Mouse (Mus musculus) gastrocnemius, postnatal 14 days (tissue): ENCODE data around the gene 2010111I01Rik. TPM values are rescaled to one million over a fixed set of nuclear protein-coding genes. Genes with fewer than 3 reads are reported as not detected.

ENCODE experiments used
- DNase-seq: peaks from one replicate; pipeline ENCODE4 v3.0.0; 2021; ENCODE audit warnings: mixed read lengths
- intact Hi-C: fragments of 180-260 bp; cut with DNase I; formaldehyde crosslinking; loops from one replicate; pipeline ENCODE4 v1.15.1; 2025; ENCODE audit warnings: low total_unique reads
- total RNA-seq, 2 experiments: library from RNA; stranded (reverse); gene quantifications; 2 replicates each; pipeline ENCODE4 v1.2.3; 2021

2010111I01Rik gene
- total RNA-seq, 2 experiments from 2014 or later, result 54.1 to 54.3 TPM

DNA sequence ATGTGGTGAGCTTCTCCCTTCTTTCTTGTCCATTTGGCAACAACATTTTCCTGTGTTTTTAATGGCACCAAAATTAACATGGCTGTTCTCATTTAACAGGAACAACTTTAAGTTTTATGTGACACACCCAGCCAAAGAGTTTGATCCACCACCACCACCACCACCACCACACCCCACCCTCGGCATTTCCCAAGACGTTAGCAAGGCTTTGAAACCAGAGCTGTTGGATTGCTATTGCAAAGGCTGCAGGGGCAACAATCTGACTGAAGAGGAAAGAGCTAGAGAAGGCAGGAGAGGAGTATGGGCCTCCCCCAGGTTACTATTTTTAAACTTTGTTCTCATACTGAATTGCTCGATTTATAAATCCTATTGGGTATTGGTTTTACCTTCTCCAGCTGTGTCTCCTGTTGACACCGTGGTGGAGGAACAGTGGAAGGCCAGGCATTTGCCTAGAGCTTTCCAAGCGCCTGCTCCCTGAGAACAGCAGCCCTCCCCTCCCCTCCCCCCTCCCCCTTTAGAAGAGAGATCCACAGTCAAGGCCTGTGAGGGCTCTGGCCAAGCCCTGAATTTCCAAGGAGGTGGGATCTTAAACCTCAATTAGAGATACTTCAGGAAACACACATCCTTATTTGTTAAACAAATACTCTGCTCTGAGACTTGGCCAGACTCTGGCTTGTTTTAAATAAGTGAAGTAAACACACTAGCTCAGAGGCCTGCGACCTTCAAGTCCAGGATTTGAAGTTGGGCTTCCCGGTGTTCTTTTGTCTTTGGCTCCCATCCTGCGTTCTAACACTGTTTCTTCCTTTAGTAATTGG is 129.8 kb downstream of the 2010111I01Rik start:
- intact Hi-C loops, result no loop called here
- DNase-seq, result no peak

DNA sequence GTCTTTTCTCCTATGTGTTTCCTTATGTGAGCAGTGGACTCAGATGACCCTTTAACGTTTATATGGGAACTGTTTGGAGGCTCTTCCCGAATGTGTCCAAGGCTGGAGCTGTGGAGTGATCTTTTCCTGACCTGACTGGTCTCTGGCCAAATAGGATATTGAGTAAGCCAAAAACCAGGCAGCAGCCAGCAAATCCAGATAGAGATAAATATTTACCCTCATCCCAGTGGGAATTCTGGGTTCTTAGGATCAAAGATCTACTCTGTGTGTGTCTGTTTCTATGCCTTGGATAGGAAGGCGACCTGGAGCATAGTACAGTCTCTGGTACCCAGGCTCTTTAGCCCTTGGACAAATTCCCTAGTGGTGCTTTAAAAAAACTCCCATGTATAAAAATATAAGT is 132.1 kb downstream of the 2010111I01Rik start:
- DNase-seq, result no peak
- intact Hi-C loops, result no loop called here

DNA sequence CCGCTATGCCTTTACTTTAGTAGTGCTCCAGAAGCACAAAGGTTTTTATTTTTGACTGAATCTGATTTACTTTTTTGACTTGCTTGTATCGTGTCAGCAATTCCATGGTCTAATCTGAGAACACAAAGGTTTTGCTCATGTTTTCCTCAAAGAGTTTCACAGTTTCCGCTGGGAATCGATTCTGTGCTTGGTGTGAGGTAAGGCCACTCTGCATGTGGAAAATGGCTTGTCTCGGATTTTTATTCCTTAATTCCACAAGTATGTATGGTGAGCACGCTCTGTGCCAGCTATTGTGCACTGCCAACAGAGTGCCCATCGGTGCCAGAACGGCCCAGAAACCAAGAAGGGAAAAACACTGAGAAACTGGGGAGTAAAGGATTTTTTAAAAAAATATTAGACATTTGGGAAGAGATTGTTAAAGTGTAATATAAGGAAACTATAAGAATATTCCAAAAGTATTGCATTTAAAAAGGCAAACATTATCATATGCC is 132.8 kb downstream of the 2010111I01Rik start:
- no peak for DNase-seq
- intact Hi-C loops, result no loop called here

DNA sequence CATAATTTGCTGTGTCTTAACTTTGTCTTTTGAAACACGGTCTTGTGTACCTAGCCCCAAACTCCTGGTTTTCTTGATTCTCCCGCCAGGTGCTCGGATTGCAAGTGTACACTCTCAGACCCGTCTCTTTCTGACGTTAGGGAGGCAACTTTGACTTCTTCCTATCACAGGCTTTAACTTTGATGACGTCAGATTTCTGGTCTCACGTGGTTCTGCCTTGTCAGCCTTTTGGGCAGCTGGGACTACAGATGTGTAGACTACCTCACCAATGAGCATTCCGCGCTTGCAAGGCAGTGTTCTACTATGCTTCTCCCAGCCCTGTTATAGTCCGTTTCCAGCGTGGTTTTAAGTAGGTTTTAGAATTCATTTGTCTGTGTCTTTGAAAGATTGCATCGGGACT is 137.1 kb downstream of the 2010111I01Rik start:
- intact Hi-C loops, result no loop called here

DNA sequence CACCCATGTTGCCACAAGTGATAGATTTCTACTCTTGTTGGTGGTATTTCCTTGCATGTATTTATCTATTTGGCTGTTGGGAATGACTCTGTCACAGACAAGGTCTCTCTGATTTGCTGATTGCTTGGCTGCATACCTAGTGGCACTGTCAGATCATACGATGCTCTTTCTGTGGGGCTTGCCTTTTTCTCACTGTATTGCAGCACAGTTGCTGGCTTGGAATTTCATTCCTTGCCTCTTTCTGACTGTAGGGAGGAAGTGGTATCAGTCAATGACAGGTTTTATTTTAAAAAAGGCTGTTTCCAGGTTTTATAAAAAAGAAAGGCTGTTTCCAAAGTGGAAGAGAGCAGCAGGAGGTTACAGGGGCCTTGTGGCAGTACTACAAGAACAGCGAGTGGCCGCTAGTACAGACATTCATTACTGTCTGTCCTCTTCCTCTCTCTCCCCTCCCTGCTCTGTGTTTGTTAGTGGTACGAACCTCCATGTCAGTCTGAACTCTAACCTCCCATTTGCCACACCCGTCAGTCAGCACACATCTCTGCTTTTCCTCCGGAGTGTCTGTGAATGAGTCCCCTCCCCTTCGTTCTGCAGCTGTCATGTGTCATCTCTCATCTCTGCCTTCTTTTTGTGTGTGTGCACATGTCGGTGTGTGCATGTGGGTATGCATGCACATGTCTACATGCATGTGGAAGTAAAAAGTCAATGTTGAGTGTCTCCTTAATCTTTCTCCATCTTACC is 138.3 kb downstream of the 2010111I01Rik start:
- intact Hi-C loops, result no loop called here

More for the DNA sequence above, 137.1 kb downstream of the 2010111I01Rik start:
- DNase-seq, result no peak

DNA sequence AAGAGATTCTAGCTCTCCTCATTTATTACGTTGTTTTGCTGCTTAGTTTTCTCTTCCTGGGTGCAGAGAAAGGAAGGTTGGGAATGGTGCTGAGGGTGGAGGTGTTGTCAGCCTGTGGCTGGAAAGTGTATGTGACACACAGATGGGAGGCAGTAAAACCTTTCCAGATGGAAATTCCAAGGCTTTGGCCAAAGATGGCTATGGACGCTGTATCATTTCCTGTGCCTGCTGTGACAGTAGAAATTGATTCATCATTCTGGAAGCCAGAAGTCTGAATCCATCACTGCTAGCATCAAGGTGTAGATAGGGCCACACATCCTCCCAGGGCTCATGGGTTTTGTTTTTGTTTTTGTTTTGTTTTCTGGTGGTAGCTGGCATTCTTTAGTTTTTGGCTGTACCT is 141.9 kb downstream of the 2010111I01Rik start:
- intact Hi-C loops, result no loop called here
- DNase-seq, result no peak

More for the DNA sequence above, 138.3 kb downstream of the 2010111I01Rik start:
- DNase-seq, result no peak

DNA sequence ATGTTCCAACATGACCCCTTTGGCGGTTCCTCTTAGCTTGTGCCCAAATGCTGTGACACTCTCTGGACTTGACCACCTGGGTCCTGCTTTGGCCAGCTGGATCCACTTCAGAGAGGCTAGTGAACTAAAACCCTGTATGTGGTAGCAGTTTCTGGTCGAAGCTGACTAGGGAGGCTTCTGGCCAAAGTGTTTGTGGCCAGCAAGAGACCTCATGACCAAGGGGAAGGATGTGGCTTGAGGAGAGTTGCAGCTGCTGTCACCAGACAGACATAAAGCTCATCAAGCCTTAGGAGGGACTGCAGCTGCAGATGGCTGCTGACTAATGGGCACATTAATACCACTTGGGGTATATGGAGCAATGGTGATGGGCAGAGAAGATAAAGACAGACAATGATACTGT is 143.9 kb downstream of the 2010111I01Rik start:
- intact Hi-C loops, result no loop called here

DNA sequence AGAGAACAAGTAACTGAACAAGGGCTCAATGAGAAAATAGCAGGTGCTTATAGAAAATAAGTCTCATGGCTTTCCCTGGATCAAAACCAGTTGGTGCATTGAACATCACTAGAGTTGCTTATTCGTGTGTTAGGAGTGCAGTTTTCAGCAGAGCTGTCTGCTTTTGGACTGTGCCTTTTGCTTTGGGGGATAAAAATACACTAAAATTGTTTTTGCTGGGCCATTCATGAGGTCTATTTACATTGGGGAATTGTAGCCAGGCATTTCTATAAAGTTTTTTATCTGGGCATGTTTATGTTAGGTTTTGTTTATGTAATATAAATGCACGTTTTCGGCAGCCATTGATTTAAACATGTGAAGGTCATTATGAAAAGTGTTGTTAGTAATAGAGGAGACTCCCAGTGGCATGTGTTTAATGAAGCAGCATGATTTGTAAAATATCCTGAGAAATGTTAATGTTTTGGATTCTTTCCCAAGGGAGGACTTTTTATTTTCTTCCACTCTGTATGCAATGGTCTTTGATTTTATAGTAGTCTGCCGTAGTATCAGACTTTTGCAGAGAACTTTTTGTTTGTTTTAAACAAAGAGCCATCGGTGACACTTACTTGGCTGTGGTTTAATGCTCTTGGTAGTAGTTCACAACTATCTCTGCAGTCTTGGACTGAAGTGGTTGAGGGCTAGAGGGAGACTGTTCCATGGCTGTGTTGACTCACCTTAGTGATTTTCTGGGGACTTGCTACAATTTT is 146.8 kb downstream of the 2010111I01Rik start:
- no peak for DNase-seq

More for the DNA sequence above, 143.9 kb downstream of the 2010111I01Rik start:
- DNase-seq, result peak; percentile 71

DNA sequence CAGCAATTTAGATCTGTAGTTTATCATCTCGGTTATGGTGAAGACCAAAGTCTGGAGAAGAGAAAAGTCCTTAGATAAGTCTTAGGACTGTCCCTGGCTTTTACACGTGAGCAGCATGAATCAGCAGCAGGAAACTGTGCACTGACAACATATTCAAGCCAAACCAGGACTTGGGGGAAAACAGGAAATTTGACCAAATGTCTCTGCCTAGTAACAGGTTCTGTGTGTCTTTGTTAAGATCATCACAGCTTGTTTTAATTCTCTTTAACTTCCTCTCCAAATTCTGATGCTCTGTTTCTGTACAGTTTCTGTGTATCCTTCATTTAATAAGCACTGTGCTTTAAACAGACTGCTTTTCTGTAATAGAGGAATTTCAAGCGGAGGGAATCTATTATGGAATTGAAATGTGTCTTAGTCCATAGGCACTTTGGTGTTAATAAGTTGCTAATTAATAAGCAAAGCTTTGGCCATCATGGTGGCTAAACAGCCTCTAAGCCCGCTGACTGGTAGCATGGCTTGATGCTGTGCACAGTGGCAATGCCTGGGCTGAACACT is 147.4 kb downstream of the 2010111I01Rik start:
- intact Hi-C loops, result no loop called here
- no peak for DNase-seq

More for the DNA sequence above, 146.8 kb downstream of the 2010111I01Rik start:
- intact Hi-C loops, result no loop called here

DNA sequence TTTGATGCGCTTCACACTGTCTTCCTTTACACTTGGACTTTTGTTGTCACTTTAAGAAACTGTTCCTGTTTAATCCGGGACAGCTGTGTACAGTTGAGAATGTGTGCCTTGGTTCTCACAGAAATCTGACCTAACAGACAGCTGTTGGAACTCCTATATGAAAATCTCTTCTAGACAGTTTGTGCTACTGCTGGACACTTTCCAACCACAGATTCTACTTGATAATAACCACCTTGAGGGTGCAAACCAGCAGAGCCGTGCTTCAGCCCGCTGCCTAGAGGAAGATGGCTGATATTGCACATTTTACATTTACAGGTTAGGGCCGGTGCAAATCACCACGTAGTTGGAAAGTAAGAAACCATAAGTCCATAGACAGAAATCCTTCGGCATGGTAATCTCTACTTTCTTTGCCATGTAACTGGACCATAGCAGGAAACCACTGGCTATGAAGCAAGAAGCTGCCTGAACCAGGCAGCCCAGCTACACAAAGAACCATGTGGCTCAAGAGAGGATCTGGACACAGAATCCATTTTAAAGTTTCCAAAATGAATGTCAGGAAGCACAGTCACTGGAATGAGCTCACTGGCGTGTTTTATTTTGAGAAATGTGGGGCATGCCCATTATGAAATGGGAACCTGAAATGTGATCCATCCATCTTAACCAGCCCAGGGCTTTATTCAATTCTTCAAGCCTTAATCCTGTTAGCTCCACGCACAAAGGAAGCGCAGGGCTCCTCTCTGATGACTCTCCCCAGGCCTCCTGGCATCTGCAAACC is 148.1 kb downstream of the 2010111I01Rik start:
- no peak for DNase-seq
- intact Hi-C loops, result no loop called here

DNA sequence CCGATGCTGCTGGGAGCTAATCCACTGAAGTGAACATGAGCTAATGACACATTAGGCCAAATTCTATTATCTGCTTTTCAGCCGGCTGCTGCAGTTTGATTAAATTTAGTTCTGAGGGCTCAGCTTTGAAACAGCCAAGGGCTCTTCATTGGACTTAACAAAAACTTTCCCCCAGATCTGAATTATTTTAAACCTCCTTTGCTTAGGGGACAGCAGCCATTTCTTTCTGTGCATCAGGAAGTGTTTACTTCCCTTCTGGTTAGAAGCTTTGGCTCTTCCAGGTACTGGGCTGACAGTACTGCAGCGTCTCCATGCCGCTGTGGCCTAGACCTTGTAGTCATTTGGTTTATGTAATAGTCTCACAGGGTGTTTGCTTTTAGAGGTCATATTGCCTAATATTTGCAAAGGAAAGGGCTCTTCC is 149.2 kb downstream of the 2010111I01Rik start:
- no peak for DNase-seq
- intact Hi-C loops, result no loop called here

DNA sequence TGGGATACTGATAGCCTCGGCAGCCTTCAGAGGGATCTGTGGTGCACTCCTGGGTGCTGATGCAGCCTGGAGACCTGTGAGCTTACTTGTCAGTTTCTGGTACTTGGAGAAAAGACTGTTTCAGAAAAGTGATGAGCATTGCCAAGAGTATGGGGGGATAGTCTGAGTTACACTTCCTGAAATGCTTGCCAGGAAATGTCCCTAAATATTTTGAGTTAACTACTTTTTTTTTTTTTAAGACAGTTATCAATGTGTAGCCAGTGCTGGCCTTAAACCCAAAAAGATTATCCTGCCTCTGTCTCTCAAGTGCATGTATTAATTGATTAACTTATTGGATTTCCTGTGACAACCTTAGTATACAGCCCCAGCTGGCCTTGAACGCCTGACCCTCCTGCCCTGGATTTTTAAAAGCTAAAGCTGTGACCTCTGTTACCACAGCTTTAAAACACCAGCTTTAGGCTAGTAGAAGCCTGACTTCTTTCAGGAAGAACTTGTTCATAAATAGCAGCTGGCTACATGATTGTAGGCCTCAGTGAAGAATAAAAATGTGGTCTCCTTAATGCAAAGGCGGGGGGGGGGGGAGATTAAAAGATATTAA is 150.6 kb downstream of the 2010111I01Rik start:
- no peak for DNase-seq
- intact Hi-C loops, result no loop called here

DNA sequence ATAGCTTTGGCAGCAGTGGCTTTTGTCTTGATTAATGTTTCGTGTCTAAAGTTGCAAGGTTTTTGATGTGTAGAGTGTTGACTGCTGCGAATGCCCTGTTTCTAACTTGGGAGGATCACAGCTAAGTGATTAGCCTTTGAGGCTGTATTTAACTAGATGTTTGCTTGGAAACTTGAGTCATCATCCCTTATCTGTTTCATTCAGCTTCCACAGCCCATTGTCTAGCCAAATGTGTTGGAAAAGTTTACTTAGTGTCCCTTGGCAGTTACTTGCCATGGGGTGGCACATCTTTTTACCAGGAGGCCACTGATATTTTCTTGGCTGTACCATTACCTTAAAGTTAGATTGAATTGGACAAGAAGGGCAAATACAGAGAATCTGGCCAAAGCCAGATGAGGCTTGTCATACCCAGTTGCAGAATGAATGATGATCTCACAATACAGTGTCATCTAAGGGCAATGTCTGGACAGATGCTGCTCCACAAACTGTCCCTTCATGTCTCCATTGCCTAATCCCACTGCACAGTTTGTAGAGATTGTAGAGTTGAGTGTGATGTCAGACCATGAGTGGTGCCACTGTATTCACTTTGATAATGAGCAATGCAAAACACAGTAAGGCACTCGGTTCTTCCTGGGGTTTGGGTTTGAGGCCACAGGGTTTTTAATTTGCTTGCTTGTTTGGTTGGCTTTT is 152.9 kb downstream of the 2010111I01Rik start:
- DNase-seq, result no peak
- intact Hi-C loops, result no loop called here

DNA sequence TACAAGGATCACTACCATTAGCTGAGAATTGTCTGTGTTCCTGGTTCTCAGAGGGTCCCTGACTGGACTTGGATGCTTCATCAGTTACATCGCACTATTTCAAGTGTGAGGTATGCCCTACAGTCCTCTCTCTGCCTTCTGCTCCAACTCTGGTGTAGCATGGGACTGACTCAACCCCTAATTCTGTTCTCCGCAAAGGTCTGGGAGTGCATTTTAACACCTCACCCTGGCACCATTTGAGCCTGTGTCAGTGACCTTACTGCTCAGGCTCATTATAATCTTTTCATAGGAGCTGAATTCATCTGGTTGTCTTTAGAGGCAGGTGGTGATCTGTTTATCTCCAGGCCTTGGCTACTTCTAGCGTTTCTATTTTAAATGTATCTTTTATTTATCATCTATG is 154.0 kb downstream of the 2010111I01Rik start:
- DNase-seq, result no peak

DNA sequence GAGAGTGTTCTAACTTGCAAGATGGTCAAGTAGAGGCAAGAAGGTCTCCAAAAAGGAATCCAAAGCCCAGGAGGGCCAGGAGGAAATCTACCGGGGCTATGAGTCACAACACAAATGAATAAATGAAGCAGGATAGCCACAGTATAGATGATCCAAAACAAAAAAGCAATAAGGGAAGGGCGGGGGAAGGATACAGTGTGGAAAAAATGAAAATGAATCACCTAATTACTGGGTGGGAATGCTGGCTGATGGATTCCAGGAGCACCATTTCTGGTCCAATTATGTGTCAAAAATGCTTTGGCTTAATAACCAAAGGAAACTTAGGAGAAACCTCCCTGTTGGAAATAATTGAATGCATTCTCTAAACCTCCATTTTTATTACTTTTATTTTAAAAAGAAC is 155.6 kb downstream of the 2010111I01Rik start:
- intact Hi-C loops, result no loop called here

More for the DNA sequence above, 154.0 kb downstream of the 2010111I01Rik start:
- intact Hi-C loops, result no loop called here

DNA sequence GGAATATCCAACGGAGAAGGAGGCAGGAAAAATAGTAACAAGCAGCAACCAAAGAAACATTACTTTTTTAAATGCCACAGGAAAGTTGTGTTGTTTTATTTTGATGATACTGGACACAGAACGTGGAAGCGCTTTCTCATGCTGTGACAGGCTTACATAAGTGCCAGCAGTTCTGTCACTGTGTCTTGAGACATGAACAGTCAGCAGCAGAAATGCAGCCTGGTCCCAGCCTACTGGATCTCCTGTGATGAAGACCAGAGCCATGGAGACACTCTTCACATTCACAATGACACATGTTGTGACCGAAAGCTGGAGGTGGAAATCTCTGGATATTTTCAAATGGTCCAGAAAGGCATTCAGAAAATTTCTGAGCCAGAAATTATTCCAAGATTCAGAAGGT is 157.1 kb downstream of the 2010111I01Rik start:
- no peak for DNase-seq
- intact Hi-C loops, result no loop called here

More for the DNA sequence above, 155.6 kb downstream of the 2010111I01Rik start:
- DNase-seq, result no peak

DNA sequence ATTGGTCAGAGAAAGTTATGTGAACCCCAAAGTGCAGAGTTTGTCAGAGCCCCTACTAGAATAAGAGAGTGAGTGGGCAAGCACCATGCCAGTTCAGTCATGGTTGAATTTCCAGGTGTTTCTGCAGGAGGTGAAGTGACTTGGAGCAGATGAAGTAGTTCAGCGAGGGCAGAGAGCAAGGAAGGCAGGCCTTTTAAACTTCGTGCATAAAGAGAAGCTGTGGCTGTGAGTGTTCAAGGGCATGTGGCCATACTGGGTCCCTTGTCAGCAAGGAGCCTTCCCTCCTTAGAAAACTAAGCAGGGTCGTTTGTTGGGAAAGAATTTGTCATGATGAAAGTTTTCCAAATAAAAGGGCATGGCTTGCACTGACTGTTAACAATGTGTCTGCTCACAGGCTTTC is 161.5 kb downstream of the 2010111I01Rik start:
- DNase-seq, result no peak
- intact Hi-C loops, result no loop called here

DNA sequence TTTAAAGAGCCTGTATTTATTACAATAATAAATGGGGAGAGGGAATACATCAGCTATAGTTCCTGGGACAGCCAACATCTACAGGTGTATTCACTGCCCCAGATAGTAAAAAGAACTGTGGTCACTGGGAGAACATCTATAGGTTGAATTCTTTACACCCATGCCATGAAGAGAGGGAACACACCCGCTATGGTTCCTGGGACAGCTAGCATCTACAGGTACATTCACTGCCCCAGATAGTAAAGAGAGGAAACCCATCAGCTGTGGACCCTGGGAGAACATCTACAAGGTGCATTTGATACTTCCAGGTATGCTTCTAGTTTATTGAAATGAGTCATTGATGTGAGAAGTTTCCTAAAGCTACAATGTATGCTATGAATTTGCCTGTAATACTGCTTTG is 162.8 kb downstream of the 2010111I01Rik start:
- intact Hi-C loops, result no loop called here
- no peak for DNase-seq
